Mouse (Mus musculus) cerebellum, adult (tissue): Measurements from ENCODE around the gene Macrod2.

Experiments used
- ATAC-seq: cut with Nextera tagmentation; 2 replicates; pipeline ENCODE4 v1.9.2; 2017; ENCODE audit warnings: mild to moderate bottlenecking, moderate library complexity, mixed read lengths; ENCODE audit not compliant: insufficient number of reproducible peaks, low FRiP score, low TSS enrichment

The Macrod2 gene

DNA sequence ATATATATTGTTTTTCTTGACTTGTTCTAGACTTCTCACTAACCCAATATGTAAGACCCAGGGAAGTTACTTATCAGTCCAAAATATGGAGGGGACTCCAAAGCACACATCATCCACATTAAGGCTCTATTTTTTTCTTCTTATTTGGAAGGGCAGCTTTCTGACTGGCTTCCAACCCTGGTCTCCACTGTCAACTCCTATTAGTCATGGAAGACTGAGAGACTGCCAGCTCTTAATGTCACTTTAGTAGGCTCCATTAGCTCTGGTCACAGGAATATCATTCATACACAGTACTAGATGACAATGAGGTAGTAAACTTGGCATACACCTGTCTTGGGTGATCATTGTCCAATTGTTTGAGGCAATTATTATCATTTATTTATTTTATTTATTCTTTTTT, 1631.6 kb downstream of the Macrod2 start:
- ATAC-seq: peak; percentile 75

DNA sequence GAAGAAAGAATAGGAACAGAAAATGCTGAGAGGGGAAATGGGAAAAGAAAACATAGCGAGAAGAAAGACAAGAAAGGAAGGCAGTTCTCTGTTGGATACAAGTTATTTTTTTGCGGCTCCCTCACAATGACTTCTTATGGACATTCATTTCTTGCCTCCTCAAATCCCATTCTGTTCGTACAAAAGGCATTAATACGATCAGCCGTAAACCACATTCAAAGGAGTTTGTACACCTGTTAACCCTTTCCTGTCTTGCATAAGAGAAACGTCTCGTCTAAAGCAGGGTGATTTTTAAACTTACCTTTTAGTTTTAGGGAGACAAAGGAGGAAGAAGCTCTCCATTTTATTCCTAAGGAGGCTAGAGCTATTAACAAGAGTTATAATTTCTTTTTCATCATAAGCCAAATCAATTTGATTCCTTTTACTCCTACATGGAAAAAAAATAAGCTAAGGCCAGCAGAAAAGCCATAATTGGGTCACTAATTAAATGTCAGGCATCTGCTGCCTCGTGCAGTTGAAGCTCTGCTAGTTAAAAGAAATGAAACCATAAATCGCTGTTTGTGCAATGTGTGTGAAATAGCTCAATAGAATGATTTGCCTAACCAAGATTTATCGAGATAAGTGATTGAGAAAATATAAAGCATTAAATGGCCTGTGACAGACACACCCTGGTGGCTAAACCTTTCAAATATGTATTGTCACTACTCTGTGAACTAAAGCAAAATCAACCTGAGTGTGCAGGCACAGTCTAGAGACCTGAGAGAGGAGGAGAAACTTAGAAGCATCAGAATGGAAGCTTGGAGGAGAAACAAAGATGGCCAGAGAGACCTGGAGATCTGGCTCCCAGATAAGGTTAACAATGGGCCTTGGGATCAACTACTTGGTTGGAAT, 1635.9 kb downstream of the Macrod2 start:
- ATAC-seq: 0 out of 2 replicates have a peak, but pooled peaks have one; percentile 39

GRCm38 (mm10) chr2:142055576-142055975, 1660.5 kb downstream of the Macrod2 start:
- ATAC-seq: no peak

DNA sequence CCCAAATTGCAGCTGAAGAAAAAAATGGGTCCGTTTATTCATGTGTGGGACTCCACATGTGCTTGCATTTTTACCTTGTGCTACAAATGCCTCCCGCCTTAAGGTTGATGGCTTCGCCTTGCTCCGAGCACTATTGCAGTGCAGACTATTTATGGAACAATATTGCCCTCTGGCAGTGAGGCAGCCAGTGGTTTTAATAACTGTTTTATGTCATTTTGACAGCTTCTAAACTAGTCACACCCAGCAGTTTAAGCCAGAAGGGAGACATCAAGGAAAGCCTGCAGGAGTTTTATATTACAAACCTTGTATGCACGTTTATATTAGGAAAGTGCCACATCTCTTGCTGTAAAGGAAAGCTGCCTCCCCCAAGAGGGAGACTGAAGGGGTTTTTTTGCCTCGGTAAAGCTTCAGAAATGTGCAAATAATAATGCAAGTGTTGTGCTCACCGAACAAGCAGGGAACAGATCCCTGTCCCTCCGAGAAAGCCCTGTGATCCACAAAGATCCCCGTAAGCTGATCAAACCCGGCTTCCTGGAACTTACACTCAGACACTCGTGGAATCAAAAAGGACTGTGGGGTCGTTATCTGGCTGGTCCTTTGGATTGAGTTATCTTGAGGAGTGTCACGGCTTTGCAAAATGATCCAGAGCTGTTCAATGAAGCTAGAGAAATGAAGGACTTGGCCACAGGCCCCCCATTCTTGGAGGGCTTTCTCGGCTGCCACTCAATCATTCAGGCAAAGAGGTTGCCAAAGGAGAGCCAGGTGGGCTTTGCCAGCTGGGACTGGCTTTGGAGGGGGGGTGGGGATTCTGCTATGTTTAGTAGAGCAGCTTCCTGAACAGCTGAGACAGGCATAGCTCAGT, 1663.0 kb downstream of the Macrod2 start:
- ATAC-seq: peak; percentile 67

DNA sequence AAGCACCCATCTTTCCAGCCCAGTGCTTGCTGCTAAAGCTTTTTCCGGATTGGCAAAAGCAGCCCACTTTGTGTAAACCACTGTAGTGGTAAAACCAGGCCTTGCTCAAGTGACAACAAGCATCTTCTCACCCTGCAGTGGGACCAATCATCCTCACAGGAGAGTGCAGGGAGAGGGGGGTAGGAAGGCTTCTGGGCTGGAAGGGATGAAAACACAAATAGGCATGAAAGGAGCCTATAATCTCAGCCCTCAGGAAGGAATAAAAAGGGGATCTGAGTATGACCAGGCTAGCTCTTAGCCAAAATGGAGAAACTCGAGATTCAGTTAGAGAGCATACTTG, 1663.6 kb downstream of the Macrod2 start:
- no peak for ATAC-seq

- ATAC-seq: no peak
Measured at GRCm38 (mm10) chr2:142108947-142109346, 1713.8 kb downstream of the Macrod2 start.

GRCm38 (mm10) chr2:142116623-142117022, 1721.5 kb downstream of the Macrod2 start:
- ATAC-seq: no peak

DNA sequence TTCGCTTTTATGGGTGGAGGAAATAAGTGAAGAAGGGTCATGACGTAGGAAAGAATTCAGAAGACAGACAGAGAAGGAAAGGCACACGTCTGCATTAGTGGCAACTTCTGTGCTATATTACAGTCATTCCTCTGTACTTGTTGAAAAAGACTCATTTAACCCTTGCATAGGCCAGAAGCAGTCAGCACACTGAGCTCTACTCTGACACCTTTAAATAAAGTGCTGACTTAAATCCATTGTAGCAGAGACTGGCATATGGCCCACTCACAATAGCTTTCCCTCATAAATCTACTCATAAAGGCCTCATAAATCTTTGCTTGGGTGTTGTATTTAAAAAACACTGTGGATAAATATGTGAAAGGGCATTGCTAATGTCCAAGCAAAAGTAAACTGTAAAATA, 1733.0 kb downstream of the Macrod2 start:
- ATAC-seq: no peak

- ATAC-seq: no peak
Measured at GRCm38 (mm10) chr2:142129166-142129565, 1734.1 kb downstream of the Macrod2 start.

- ATAC-seq: no peak
Measured at GRCm38 (mm10) chr2:142149310-142149709, 1754.2 kb downstream of the Macrod2 start.

- no peak for ATAC-seq
Measured at GRCm38 (mm10) chr2:142163506-142164275, 1768.6 kb downstream of the Macrod2 start.

- no peak for ATAC-seq
Measured at GRCm38 (mm10) chr2:142169649-142170048, 1774.5 kb downstream of the Macrod2 start.

DNA sequence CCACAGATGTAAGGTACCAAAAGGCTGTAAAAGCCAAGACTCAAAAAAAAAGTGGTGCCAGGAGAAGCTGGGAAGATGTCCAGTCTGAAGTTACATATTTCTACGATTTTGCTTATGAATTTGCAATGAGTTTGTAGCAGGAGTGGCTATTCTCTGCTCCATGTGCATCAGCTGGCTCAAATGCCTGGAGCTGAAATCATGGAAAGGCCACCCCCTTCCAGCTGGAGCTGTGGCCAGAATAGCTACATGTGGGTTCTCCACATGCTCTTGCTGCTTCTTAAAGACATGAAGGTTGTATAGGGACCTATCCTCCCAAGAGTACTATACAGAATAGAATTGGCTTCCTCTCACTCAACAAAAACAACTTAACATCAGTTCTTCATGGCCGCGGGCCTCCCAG, 1777.6 kb downstream of the Macrod2 start:
- ATAC-seq: no peak

- peak; percentile 58; the same call in 1 of the 2 replicates for ATAC-seq
Measured at GRCm38 (mm10) chr2:142174039-142174438, 1778.9 kb downstream of the Macrod2 start.

GRCm38 (mm10) chr2:142186922-142187321, 1791.8 kb downstream of the Macrod2 start:
- ATAC-seq: no peak

DNA sequence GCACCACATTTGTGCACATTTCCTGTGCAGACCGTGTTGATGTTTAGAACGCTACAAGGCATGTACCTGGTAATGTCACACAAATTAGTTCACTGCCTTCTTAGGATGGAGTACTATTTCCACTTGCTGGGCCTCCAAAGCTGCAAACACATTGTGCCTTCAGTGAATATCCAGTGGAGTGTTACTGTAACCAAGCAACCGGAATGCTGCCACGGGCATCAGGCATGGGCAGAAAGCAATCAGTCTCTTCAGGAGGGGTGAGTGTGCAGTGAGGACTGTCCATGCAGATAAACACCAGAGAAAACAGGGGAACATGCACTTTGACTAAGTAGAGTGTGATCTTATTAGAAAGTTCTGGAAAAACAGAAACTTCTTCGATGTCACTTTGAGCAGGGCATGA, 1792.3 kb downstream of the Macrod2 start:
- ATAC-seq: no peak

- ATAC-seq: no peak
Measured at GRCm38 (mm10) chr2:142217371-142217770, 1822.3 kb downstream of the Macrod2 start.

DNA sequence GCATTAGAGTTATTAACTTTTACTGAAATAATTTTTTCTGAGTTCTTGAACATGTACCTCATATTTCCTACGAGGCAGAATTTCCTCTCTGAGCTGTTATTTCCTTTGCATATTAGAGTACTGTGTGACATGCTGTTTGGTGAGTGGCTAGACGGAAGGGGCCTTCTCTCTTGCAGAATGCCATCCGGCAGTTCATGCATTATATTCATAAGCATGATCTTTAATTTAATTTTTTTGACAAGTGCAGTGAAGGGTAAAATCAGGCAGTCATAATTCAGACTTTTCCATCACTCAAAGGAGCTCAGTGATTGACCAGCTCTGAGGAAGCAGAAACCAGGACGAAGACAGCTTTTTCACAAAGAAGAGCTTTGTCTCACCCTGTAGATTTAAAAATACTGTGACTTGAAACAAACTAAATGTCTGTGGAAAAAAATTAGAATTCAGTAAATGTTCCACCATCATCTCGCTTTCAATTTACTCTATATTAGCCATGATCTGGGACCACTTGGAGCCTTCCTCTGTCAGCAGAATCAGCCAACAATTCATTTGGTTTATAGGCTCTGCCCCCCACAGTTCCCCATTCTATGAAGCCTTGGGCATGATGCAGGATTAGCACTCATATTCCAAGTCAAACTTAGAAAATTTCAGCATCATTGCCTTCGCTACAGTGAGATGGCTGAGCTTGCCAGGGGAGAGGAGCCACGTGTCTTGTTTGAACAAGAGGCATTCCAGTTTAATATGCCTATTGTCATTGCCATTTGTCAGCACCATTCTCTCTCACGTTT, 1827.2 kb downstream of the Macrod2 start:
- no peak for ATAC-seq

DNA sequence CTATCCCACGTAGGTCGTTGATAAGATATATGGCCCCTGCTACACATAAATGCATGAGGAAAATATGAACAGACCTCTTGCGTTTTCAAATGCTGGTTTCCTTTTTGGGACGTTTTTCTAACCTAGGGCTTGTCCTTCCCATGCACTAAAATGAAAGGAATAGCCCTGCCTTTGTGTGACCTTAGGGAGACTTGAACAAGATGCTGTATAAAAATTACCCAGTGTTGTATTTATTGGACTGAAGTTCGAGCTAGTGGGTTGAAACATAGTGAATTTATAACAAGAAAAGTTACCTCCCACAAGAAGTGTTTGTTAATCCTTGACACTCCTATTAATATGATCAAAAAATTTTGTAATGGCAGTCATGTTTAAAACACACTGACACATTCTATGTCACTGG, 1827.8 kb downstream of the Macrod2 start:
- no peak for ATAC-seq
